Mouse (Mus musculus): Measurements from ENCODE around the gene Fam71e1. TPM values are rescaled to one million over a fixed set of nuclear protein-coding genes. Genes with fewer than 3 reads are reported as not detected.
A peak's percentile ranks its signal among the peaks of the same experiment; 100 is the strongest.

Fam71e1 gene
- polyA plus RNA-seq, 1 experiment: 7.4 TPM

- H3K27me3 ChIP-seq (ENCODE audit: control insufficient read depth, insufficient read depth, low read length, poor library complexity, severe bottlenecking): no peaks in the 10 kb centered on the region
- H3K4me3 ChIP-seq (ENCODE audit: low read depth, low read length): no peak overlapping the region
- H3K36me3 ChIP-seq (ENCODE audit: control insufficient read depth, insufficient read depth, low read length, poor library complexity, severe bottlenecking): no peaks in the 10 kb centered on the region
- H3K4me1 ChIP-seq (ENCODE audit: control insufficient read depth, insufficient read depth, low read length): peaks cover 13% of the 10 kb centered on the region
- H3K9me3 ChIP-seq (replicated peaks; ENCODE audit: control insufficient read depth, insufficient read depth, low read length, poor library complexity, severe bottlenecking): no peaks in the 10 kb centered on the region
- TF ChIP-seq POLR2A (IDR thresholded peaks at IDR 0.05; ENCODE audit: insufficient read depth, low read length) (no peak), EP300 (IDR thresholded peaks at IDR 0.05; ENCODE audit: insufficient read depth, low read depth, low read length) (no peak), CTCF (IDR thresholded peaks at IDR 0.05; ENCODE audit: low read depth, low read length) (no peak)
- H3K27ac ChIP-seq (ENCODE audit: insufficient read depth, low read length): no peak overlapping the region
- no peak overlapping the region for H3K9ac ChIP-seq (ENCODE audit: low read depth, poor library complexity, severe bottlenecking)
Measured at GRCm38 (mm10) chr7:44529518-44529917, 33.1 kb downstream of the Fam71e1 start.

DNA sequence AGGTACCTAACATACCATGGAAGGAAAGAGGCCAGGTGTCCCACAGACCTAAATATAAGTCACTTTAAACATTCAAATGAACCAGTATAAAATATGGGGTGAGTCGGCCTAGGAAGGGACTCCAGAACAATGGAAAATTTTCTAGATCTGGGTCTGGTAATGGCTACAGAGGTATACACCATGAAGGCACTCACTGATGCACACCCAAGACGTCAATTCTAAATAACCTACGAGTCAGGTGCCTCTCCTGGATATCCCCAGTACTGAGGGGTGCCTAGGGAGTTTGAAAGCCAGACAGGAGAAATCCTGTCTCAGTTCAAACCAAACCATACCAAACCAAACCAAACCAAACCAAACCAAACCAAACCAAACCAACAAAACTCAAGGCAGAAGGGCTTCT, 34.1 kb downstream of the Fam71e1 start:
- H3K36me3 ChIP-seq (ENCODE audit: control insufficient read depth, insufficient read depth, low read length, poor library complexity, severe bottlenecking): 0 out of 2 replicates have a peak, but pooled peaks cover 3% of the 10 kb centered on the region
- H3K9me3 ChIP-seq (replicated peaks; ENCODE audit: control insufficient read depth, insufficient read depth, low read length, poor library complexity, severe bottlenecking): no peaks in the 10 kb centered on the region
- no peak overlapping the region for H3K9ac ChIP-seq (ENCODE audit: low read depth, poor library complexity, severe bottlenecking)
- no peak overlapping the region for H3K4me3 ChIP-seq (ENCODE audit: low read depth, low read length)
- H3K4me1 ChIP-seq (ENCODE audit: control insufficient read depth, insufficient read depth, low read length): peaks cover 17% of the 10 kb centered on the region
- H3K27me3 ChIP-seq (ENCODE audit: control insufficient read depth, insufficient read depth, low read length, poor library complexity, severe bottlenecking): no peaks in the 10 kb centered on the region
- no peak overlapping the region for H3K27ac ChIP-seq (ENCODE audit: insufficient read depth, low read length)
- no peak for TF ChIP-seq EP300 (IDR thresholded peaks at IDR 0.05; ENCODE audit: insufficient read depth, low read depth, low read length)
- TF ChIP-seq CTCF (IDR thresholded peaks at IDR 0.05; ENCODE audit: low read depth, low read length): no peak
- no peak for TF ChIP-seq POLR2A (IDR thresholded peaks at IDR 0.05; ENCODE audit: insufficient read depth, low read length)

DNA sequence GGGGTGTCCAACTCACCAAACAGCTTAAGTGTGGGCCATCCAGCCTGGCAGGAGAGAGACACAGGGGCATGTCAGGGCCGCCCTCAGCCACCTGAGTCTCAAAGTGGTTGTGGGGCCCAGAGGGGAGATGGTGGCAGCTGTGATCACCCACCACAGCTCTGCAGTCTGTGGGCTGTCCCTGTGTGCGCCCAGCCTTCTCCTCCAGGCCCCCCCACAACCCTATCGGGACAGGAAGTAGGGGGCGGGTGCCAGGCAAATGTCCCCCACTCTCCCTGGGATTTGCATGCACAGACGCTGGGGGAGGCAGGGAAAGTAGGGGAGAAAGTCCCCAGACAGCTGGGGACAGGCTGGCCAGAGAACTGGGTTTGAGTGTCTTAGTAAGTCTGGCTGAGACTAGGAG, 34.8 kb downstream of the Fam71e1 start:
- no peak for TF ChIP-seq EP300 (IDR thresholded peaks at IDR 0.05; ENCODE audit: insufficient read depth, low read depth, low read length)
- TF ChIP-seq POLR2A (IDR thresholded peaks at IDR 0.05; ENCODE audit: insufficient read depth, low read length): no peak
- TF ChIP-seq CTCF (IDR thresholded peaks at IDR 0.05; ENCODE audit: low read depth, low read length): no peak
- H3K9ac ChIP-seq (ENCODE audit: low read depth, poor library complexity, severe bottlenecking): no peak overlapping the region
- no peaks in the 10 kb centered on the region for H3K27me3 ChIP-seq (ENCODE audit: control insufficient read depth, insufficient read depth, low read length, poor library complexity, severe bottlenecking)
- no peak overlapping the region for H3K4me3 ChIP-seq (ENCODE audit: low read depth, low read length)
- H3K9me3 ChIP-seq (replicated peaks; ENCODE audit: control insufficient read depth, insufficient read depth, low read length, poor library complexity, severe bottlenecking): no peaks in the 10 kb centered on the region
- 0 out of 2 replicates have a peak, but pooled peaks cover 6% of the 10 kb centered on the region for H3K36me3 ChIP-seq (ENCODE audit: control insufficient read depth, insufficient read depth, low read length, poor library complexity, severe bottlenecking)
- H3K4me1 ChIP-seq (ENCODE audit: control insufficient read depth, insufficient read depth, low read length): peaks cover 17% of the 10 kb centered on the region
- H3K27ac ChIP-seq (ENCODE audit: insufficient read depth, low read length): no peak overlapping the region

DNA sequence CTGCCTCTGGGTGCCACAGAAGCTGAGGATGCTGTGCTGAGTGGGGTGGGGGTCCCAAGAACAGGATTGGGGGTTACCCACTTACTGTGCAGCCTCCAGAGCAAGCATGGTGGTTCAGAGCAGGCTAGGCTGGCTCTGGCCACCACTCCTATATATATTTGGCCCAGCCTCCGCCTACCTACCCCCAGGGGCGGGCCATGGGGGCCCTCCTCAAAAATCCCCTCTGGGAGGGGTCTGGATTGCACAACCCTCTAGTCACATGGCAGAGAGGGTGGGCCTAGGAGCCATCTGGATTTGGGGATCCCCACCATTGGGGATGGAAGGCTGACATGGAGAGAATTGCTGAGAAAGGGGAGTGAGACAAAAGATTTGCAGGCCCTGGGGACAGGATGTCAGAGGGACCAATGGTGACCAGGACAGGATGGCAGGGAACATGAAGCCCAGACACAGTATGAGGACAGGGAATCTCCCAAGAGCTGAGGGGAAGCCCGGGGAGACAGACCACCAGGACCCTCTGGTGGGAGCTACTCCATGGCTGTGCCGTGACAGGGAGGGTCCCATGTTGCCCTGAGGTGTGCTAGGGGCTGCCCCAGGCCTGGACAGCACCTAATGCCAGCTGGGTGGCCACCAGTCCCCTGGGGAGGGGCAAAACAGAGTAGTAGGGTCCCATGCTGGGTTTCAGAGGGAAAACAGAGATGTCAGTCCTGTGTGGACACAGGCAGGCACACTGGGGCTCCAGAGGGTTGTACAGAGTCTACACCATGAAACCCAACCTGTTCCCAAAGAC, 35.8 kb downstream of the Fam71e1 start, which contains the start of gene Spib:
Gene Spib (minus strand): TSS at position 126 of the 787 bp plus-strand sequence.
- Histone ChIP-seq H3K4me3 (ENCODE audit: low read depth, low read length) (no peak within 1 kb of the TSS), H3K9me3 (replicated peaks; ENCODE audit: control insufficient read depth, insufficient read depth, low read length, poor library complexity, severe bottlenecking) (no peaks in the 10 kb centered on the region), H3K4me1 (ENCODE audit: control insufficient read depth, insufficient read depth, low read length) (peaks cover 13% of the 10 kb centered on the region), H3K27me3 (ENCODE audit: control insufficient read depth, insufficient read depth, low read length, poor library complexity, severe bottlenecking) (no peaks in the 10 kb centered on the region), H3K9ac (ENCODE audit: low read depth, poor library complexity, severe bottlenecking) (no peak within 1 kb of the TSS), H3K36me3 (ENCODE audit: control insufficient read depth, insufficient read depth, low read length, poor library complexity, severe bottlenecking) (peaks cover 6% of the 10 kb centered on the region; the same call in 1 of the 2 replicates), H3K27ac (ENCODE audit: insufficient read depth, low read length) (no peak within 1 kb of the TSS)
- TF ChIP-seq POLR2A (IDR thresholded peaks at IDR 0.05; ENCODE audit: insufficient read depth, low read length): no peak
- TF ChIP-seq EP300 (IDR thresholded peaks at IDR 0.05; ENCODE audit: insufficient read depth, low read depth, low read length): no peak
- TF ChIP-seq CTCF (IDR thresholded peaks at IDR 0.05; ENCODE audit: low read depth, low read length): no peak

- Histone ChIP-seq H3K4me1 (ENCODE audit: control insufficient read depth, insufficient read depth, low read length) (peaks cover 13% of the 10 kb centered on the region), H3K36me3 (ENCODE audit: control insufficient read depth, insufficient read depth, low read length, poor library complexity, severe bottlenecking) (peaks cover 14% of the 10 kb centered on the region), H3K9me3 (replicated peaks; ENCODE audit: control insufficient read depth, insufficient read depth, low read length, poor library complexity, severe bottlenecking) (no peaks in the 10 kb centered on the region), H3K9ac (ENCODE audit: low read depth, poor library complexity, severe bottlenecking) (no peak overlapping the region), H3K27me3 (ENCODE audit: control insufficient read depth, insufficient read depth, low read length, poor library complexity, severe bottlenecking) (no peaks in the 10 kb centered on the region), H3K4me3 (ENCODE audit: low read depth, low read length) (0 out of 2 replicates have a peak overlapping the region, but pooled peaks have one; percentile 5), H3K27ac (ENCODE audit: insufficient read depth, low read length) (no peak overlapping the region)
- TF ChIP-seq CTCF (IDR thresholded peaks at IDR 0.05; ENCODE audit: low read depth, low read length): no peak
- TF ChIP-seq POLR2A (IDR thresholded peaks at IDR 0.05; ENCODE audit: insufficient read depth, low read length): no peak
Measured at GRCm38 (mm10) chr7:44532918-44533745, 36.8 kb downstream of the Fam71e1 start.

GRCm38 (mm10) chr7:44533746-44534045, 37.3 kb downstream of the Fam71e1 start:
- Histone ChIP-seq H3K9ac (ENCODE audit: low read depth, poor library complexity, severe bottlenecking) (no peak overlapping the region), H3K9me3 (replicated peaks; ENCODE audit: control insufficient read depth, insufficient read depth, low read length, poor library complexity, severe bottlenecking) (no peaks in the 10 kb centered on the region), H3K4me3 (ENCODE audit: low read depth, low read length) (peak overlapping the region; percentile 5; the same call in 1 of the 2 replicates), H3K4me1 (ENCODE audit: control insufficient read depth, insufficient read depth, low read length) (peaks cover 13% of the 10 kb centered on the region), H3K27me3 (ENCODE audit: control insufficient read depth, insufficient read depth, low read length, poor library complexity, severe bottlenecking) (no peaks in the 10 kb centered on the region), H3K36me3 (ENCODE audit: control insufficient read depth, insufficient read depth, low read length, poor library complexity, severe bottlenecking) (peaks cover 19% of the 10 kb centered on the region), H3K27ac (ENCODE audit: insufficient read depth, low read length) (no peak overlapping the region)
- TF ChIP-seq EP300 (IDR thresholded peaks at IDR 0.05; ENCODE audit: insufficient read depth, low read depth, low read length) (no peak), CTCF (IDR thresholded peaks at IDR 0.05; ENCODE audit: low read depth, low read length) (no peak), POLR2A (IDR thresholded peaks at IDR 0.05; ENCODE audit: insufficient read depth, low read length) (no peak)

All from ES-Bruce4 (cell line).